In the genomic region with DNA sequence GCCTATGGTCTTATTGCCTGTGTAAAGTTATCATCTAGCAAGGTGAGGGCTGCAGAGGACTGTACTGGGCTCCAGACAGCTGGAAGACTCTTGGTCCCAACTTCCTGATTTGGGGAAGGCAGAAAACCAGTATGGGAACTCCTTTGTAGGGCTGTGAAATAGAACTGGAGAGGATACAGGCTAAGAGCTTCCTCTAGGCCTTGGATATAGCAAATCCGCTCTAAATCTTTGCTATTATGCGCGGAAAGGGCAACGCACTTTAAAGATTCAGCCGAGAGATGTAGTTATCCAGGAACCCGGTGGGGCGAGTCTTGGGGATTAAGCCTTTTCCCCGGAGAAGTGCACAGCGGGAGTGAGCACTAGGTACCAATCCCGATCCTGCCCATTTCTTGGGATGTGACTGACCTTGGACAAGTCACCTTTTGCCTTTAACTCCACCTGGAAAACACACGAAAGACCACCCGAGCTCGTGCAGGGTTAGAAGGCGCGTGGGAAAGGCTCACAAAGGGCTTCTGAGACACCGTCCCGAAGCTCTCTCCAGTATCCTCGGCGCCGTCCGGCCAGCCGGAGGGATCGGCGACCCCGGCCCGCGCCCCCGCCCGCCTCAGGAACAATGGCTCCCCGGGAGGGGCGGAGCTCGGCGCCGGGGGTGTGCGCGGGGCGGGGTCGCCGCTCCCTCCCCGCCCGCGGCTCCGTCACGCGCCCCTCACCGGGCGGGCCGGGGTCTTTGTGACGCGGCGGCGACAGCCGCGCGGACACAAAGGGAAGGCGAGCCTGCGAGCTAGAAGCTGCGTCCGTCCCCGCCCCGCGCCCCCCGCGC, we compare ENCODE assay signal across 8 mouse cellular contexts. TPM values are rescaled to one million over a fixed set of nuclear protein-coding genes. Genes with fewer than 3 reads are reported as not detected.
DNase-seq lines count a peak whose midpoint lies in the region; ATAC-seq and TF ChIP-seq lines count a peak whose summit lies in the region.

Tmeff1 (plus strand) TSS at position 754 of the 820 bp plus-strand sequence.

- ATAC-seq in liver, embryonic 11.5 days (replicated peaks; ENCODE audit: low FRiP score), result peak; percentile 64
- ATAC-seq in neural tube, embryonic 13.5 days (ENCODE audit: low read depth), result peak; percentile 88

- peak within 1 kb of the TSS; percentile 81 for H3K9ac ChIP-seq in liver, embryonic 11.5 days (ENCODE audit: low read depth, low read length)
- peak within 1 kb of the TSS; percentile 97 for H3K9ac ChIP-seq in neural tube, embryonic 13.5 days

- 0 out of 2 replicates have a peak, but pooled peaks cover 2% of the 10 kb centered on the region for H3K4me1 ChIP-seq in kidney, adult 2 months (ENCODE audit: control insufficient read depth, insufficient read depth, low read length)
- no peaks in the 10 kb centered on the region; the same call in 1 of the 2 replicates for H3K4me1 ChIP-seq in liver, embryonic 11.5 days (replicated peaks; ENCODE audit: control insufficient read depth, insufficient read depth, low read length)
- H3K4me1 ChIP-seq in neural tube, embryonic 13.5 days (replicated peaks), result peaks cover 56% of the 10 kb centered on the region

- H3K4me3 ChIP-seq in kidney, adult 2 months (ENCODE audit: insufficient read depth, low read depth, low read length), result peak within 1 kb of the TSS; percentile 74
- peak within 1 kb of the TSS; percentile 86 for H3K4me3 ChIP-seq in liver, embryonic 11.5 days (ENCODE audit: low read depth, low read length)
- H3K4me3 ChIP-seq in neural tube, embryonic 13.5 days, result peak within 1 kb of the TSS; percentile 96

- no peak within 1 kb of the TSS for H3K27ac ChIP-seq in kidney, adult 2 months (ENCODE audit: insufficient read depth, low read depth, low read length)
- H3K27ac ChIP-seq in liver, embryonic 11.5 days (ENCODE audit: low read depth, low read length), result peak within 1 kb of the TSS; percentile 69
- H3K27ac ChIP-seq in neural tube, embryonic 13.5 days (replicated peaks), result peak within 1 kb of the TSS; percentile 99

- H3K27me3 ChIP-seq in kidney, adult 2 months (replicated peaks; ENCODE audit: control insufficient read depth, insufficient read depth, low read length), result peaks cover 2% of the 10 kb centered on the region; the same call in 1 of the 2 replicates
- H3K27me3 ChIP-seq in liver, embryonic 11.5 days (replicated peaks; ENCODE audit: control insufficient read depth, insufficient read depth, low read length), result peaks cover 4% of the 10 kb centered on the region; the same call in 1 of the 2 replicates
- H3K27me3 ChIP-seq in neural tube, embryonic 13.5 days, result no peaks in the 10 kb centered on the region

- H3K4me2 ChIP-seq in liver, embryonic 11.5 days, result peak within 1 kb of the TSS; percentile 89
- peak within 1 kb of the TSS; percentile 80 for H3K4me2 ChIP-seq in neural tube, embryonic 13.5 days

- no peak for TF ChIP-seq CTCF in kidney, adult 2 months (conservative IDR thresholded peaks at IDR 0.05; ENCODE audit: insufficient read depth, insufficient read length, low read depth, low read length)

- no peaks in the 10 kb centered on the region for H3K9me3 ChIP-seq in liver, embryonic 11.5 days (ENCODE audit: control insufficient read depth, low read length)
- no peaks in the 10 kb centered on the region for H3K9me3 ChIP-seq in neural tube, embryonic 13.5 days

- no peak for TF ChIP-seq POLR2A in kidney, adult 2 months (IDR thresholded peaks at IDR 0.05; ENCODE audit: low read depth, low read length)

- H3K36me3 ChIP-seq in kidney, adult 2 months (ENCODE audit: control insufficient read depth, insufficient read depth, low read length), result no peaks in the 10 kb centered on the region
- 0 out of 2 replicates have a peak, but pooled peaks cover 2% of the 10 kb centered on the region for H3K36me3 ChIP-seq in liver, embryonic 11.5 days (ENCODE audit: control insufficient read depth, insufficient read depth, low read length)
- peaks cover 3% of the 10 kb centered on the region; the same call in 1 of the 2 replicates for H3K36me3 ChIP-seq in neural tube, embryonic 13.5 days

- no peak for DNase-seq in frontal cortex, adult 2 months (ENCODE audit: extremely low spot score in 1 of 2, low spot score in 1 of 2)
- DNase-seq in frontal cortex, postnatal 25 days (ENCODE audit: low spot score in 2 of 2), result no peak
- DNase-seq in adrenal gland, postnatal 10 days, result peak; percentile 67
- peak; percentile 80 for DNase-seq in forelimb bud, embryonic 11.5 days (ENCODE audit: low read depth, low spot score)
- peak; percentile 3 for DNase-seq in kidney, adult 2 months
- DNase-seq in liver, embryonic 11.5 days (ENCODE audit: low spot score), result peak; percentile 66
- DNase-seq in spleen, postnatal 10 days (ENCODE audit: low spot score in 2 of 2), result no peak

- 3% methylated on average over 63 of the region's 64 CpGs for WGBS in kidney, adult 2 months
- WGBS in liver, embryonic 11.5 days, result 2% methylated on average over 53 of the region's 64 CpGs
- WGBS in neural tube, embryonic 13.5 days, result 1% methylated on average over 54 of the region's 64 CpGs

RNA-seq across cellular contexts. Expression of gene Tmeff1, which starts in this region (rescaled TPM):
- 97.4 and 107 TPM in 2 replicates for polyA plus RNA-seq in frontal cortex, adult 2 months (2012; rRNA removed)
- total RNA-seq in adrenal gland, postnatal 10 days (2021), result 10 to 100 TPM; 30.6 to 32.3 TPM
- polyA plus RNA-seq in kidney, adult 2 months (2012; rRNA removed), result 0.88 and 1.3 TPM in 2 replicates
- polyA plus RNA-seq in liver, embryonic 11.5 days (2014; fragmentation: Nextera tagmentation; extraction: Ambion mirVana), result 25.0 and 25.8 TPM in 2 replicates
- polyA plus RNA-seq in neural tube, embryonic 13.5 days (2015; fragmentation: Nextera tagmentation; extraction: Ambion mirVana), result 315 and 322 TPM in 2 replicates

Comparison
In these comparisons a context has a peak if more than half of its experiments do, and no peak if none do; other contexts are left out.
1. RNA of gene Tmeff1 (polyA plus RNA-seq): 315 to 322 TPM in neural tube, embryonic 13.5 days, 97.4 to 107 TPM in frontal cortex, adult 2 months and 25.0 to 25.8 TPM in liver, embryonic 11.5 days; 0.88 to 1.3 TPM in kidney, adult 2 months; every median in the first group is over 10 times any median in the second.
2. DNase-seq: peak in adrenal gland, postnatal 10 days (single experiment), forelimb bud, embryonic 11.5 days (single experiment), kidney, adult 2 months (single experiment) and liver, embryonic 11.5 days (single experiment); none in frontal cortex, adult 2 months (0 of 2), frontal cortex, postnatal 25 days (0 of 2) and spleen, postnatal 10 days (0 of 2).
3. Peak in every context shown above with its lines, with median percentiles within 50 percentile points of each other: H3K4me3 ChIP-seq.